Mouse (Mus musculus): ENCODE results near the gene Trim33. TPM values are rescaled to one million over a fixed set of nuclear protein-coding genes. Genes with fewer than 3 reads are reported as not detected.
A peak's percentile ranks its signal among the peaks of the same experiment; 100 is the strongest.

Gene Trim33
- polyA plus RNA-seq, 1 experiment from 2014 or later = 23.0 TPM

- Histone ChIP-seq H3K4me2 (ENCODE audit: low read length) (no peak overlapping the region), H3K27ac (ENCODE audit: low read depth) (no peak overlapping the region), H3K9ac (ENCODE audit: low read length) (no peak overlapping the region), H3K9me3 (ENCODE audit: control insufficient read depth, low read length) (no peaks in the 10 kb centered on the region), H3K4me3 (ENCODE audit: low read depth, low read length) (no peak overlapping the region), H3K36me3 (ENCODE audit: control insufficient read depth, insufficient read depth, low read length) (no peaks in the 10 kb centered on the region), H3K27me3 (replicated peaks; ENCODE audit: control insufficient read depth, insufficient read depth, low read length) (no peaks in the 10 kb centered on the region), H3K4me1 (replicated peaks; ENCODE audit: control insufficient read depth, insufficient read depth, low read length) (no peaks in the 10 kb centered on the region)
- whole genome bisulfite sequencing = 37% methylated on average over 8 of the region's 8 CpGs
- ATAC-seq (replicated peaks; ENCODE audit: low FRiP score, low TSS enrichment, low read depth) (no peak), DNase-seq (ENCODE audit: low spot score) (no peak)
Measured at GRCm38 (mm10) chr3:103374028-103374427, 94.9 kb downstream of the Trim33 start.

- no peak; the same call in 1 of the 2 replicates for ATAC-seq (replicated peaks; ENCODE audit: low FRiP score, low TSS enrichment, low read depth)
- H3K9me3 ChIP-seq (ENCODE audit: control insufficient read depth, low read length) = no peaks in the 10 kb centered on the region
Measured at GRCm38 (mm10) chr3:103375181-103375855, 96.2 kb downstream of the Trim33 start.

GRCm38 (mm10) chr3:103378018-103378417 is 98.9 kb downstream of the Trim33 start:
- Histone ChIP-seq H3K36me3 (ENCODE audit: control insufficient read depth, insufficient read depth, low read length) (no peaks in the 10 kb centered on the region), H3K4me3 (ENCODE audit: low read depth, low read length) (no peak overlapping the region), H3K27ac (ENCODE audit: low read depth) (no peak overlapping the region), H3K9me3 (ENCODE audit: control insufficient read depth, low read length) (no peaks in the 10 kb centered on the region), H3K4me2 (ENCODE audit: low read length) (no peak overlapping the region), H3K9ac (ENCODE audit: low read length) (no peak overlapping the region), H3K4me1 (replicated peaks; ENCODE audit: control insufficient read depth, insufficient read depth, low read length) (no peaks in the 10 kb centered on the region), H3K27me3 (replicated peaks; ENCODE audit: control insufficient read depth, insufficient read depth, low read length) (no peaks in the 10 kb centered on the region)
- DNase-seq (ENCODE audit: low spot score) (peak; percentile 55), ATAC-seq (replicated peaks; ENCODE audit: low FRiP score, low TSS enrichment, low read depth) (peak; percentile 56)

More at GRCm38 (mm10) chr3:103375181-103375855, 96.2 kb downstream of the Trim33 start:
- Histone ChIP-seq H3K9ac (ENCODE audit: low read length) (no peak overlapping the region), H3K27ac (ENCODE audit: low read depth) (no peak overlapping the region), H3K27me3 (replicated peaks; ENCODE audit: control insufficient read depth, insufficient read depth, low read length) (no peaks in the 10 kb centered on the region), H3K4me1 (replicated peaks; ENCODE audit: control insufficient read depth, insufficient read depth, low read length) (no peaks in the 10 kb centered on the region), H3K36me3 (ENCODE audit: control insufficient read depth, insufficient read depth, low read length) (no peaks in the 10 kb centered on the region), H3K4me2 (ENCODE audit: low read length) (no peak overlapping the region), H3K4me3 (ENCODE audit: low read depth, low read length) (no peak overlapping the region)
- DNase-seq (ENCODE audit: low spot score) = no peak
- 21% methylated on average over 14 of the region's 14 CpGs for WGBS

GRCm38 (mm10) chr3:103379371-103379770 is 100.3 kb downstream of the Trim33 start:
- Histone ChIP-seq H3K9ac (ENCODE audit: low read length) (no peak overlapping the region), H3K4me2 (ENCODE audit: low read length) (no peak overlapping the region), H3K27ac (ENCODE audit: low read depth) (no peak overlapping the region), H3K9me3 (ENCODE audit: control insufficient read depth, low read length) (no peaks in the 10 kb centered on the region), H3K4me1 (replicated peaks; ENCODE audit: control insufficient read depth, insufficient read depth, low read length) (no peaks in the 10 kb centered on the region), H3K27me3 (replicated peaks; ENCODE audit: control insufficient read depth, insufficient read depth, low read length) (no peaks in the 10 kb centered on the region), H3K4me3 (ENCODE audit: low read depth, low read length) (no peak overlapping the region), H3K36me3 (ENCODE audit: control insufficient read depth, insufficient read depth, low read length) (no peaks in the 10 kb centered on the region)
- DNase-seq (ENCODE audit: low spot score) (no peak), ATAC-seq (replicated peaks; ENCODE audit: low FRiP score, low TSS enrichment, low read depth) (no peak)
- WGBS = 78% methylated on average over 3 of the region's 3 CpGs

GRCm38 (mm10) chr3:103380814-103381213 is 101.7 kb downstream of the Trim33 start:
- WGBS = 87% methylated on average over 8 of the region's 8 CpGs
- Histone ChIP-seq H3K9me3 (ENCODE audit: control insufficient read depth, low read length) (no peaks in the 10 kb centered on the region), H3K9ac (ENCODE audit: low read length) (no peak overlapping the region), H3K27ac (ENCODE audit: low read depth) (no peak overlapping the region), H3K27me3 (replicated peaks; ENCODE audit: control insufficient read depth, insufficient read depth, low read length) (no peaks in the 10 kb centered on the region), H3K4me3 (ENCODE audit: low read depth, low read length) (no peak overlapping the region), H3K36me3 (ENCODE audit: control insufficient read depth, insufficient read depth, low read length) (no peaks in the 10 kb centered on the region), H3K4me2 (ENCODE audit: low read length) (no peak overlapping the region), H3K4me1 (replicated peaks; ENCODE audit: control insufficient read depth, insufficient read depth, low read length) (no peaks in the 10 kb centered on the region)
- ATAC-seq (replicated peaks; ENCODE audit: low FRiP score, low TSS enrichment, low read depth) (no peak), DNase-seq (ENCODE audit: low spot score) (no peak)

- WGBS = 94% methylated on average over 6 of the region's 6 CpGs
- Histone ChIP-seq H3K4me2 (ENCODE audit: low read length) (no peak overlapping the region), H3K36me3 (ENCODE audit: control insufficient read depth, insufficient read depth, low read length) (no peaks in the 10 kb centered on the region), H3K27ac (ENCODE audit: low read depth) (no peak overlapping the region), H3K9me3 (ENCODE audit: control insufficient read depth, low read length) (no peaks in the 10 kb centered on the region), H3K4me3 (ENCODE audit: low read depth, low read length) (no peak overlapping the region), H3K9ac (ENCODE audit: low read length) (no peak overlapping the region), H3K4me1 (replicated peaks; ENCODE audit: control insufficient read depth, insufficient read depth, low read length) (no peaks in the 10 kb centered on the region), H3K27me3 (replicated peaks; ENCODE audit: control insufficient read depth, insufficient read depth, low read length) (no peaks in the 10 kb centered on the region)
- no peak for ATAC-seq (replicated peaks; ENCODE audit: low FRiP score, low TSS enrichment, low read depth)
- DNase-seq (ENCODE audit: low spot score) = no peak
Measured at GRCm38 (mm10) chr3:103381441-103381840, 102.3 kb downstream of the Trim33 start.

GRCm38 (mm10) chr3:103382872-103383567 is 103.9 kb downstream of the Trim33 start:
- no peak overlapping the region for H3K4me3 ChIP-seq (ENCODE audit: low read depth, low read length)
- H3K4me2 ChIP-seq (ENCODE audit: low read length) = peak overlapping the region; percentile 31
- ATAC-seq (replicated peaks; ENCODE audit: low FRiP score, low TSS enrichment, low read depth) (peak; percentile 63; the same call in 1 of the 2 replicates), DNase-seq (ENCODE audit: low spot score) (peak; percentile 95)
- no peaks in the 10 kb centered on the region for H3K4me1 ChIP-seq (replicated peaks; ENCODE audit: control insufficient read depth, insufficient read depth, low read length)
- no peaks in the 10 kb centered on the region for H3K27me3 ChIP-seq (replicated peaks; ENCODE audit: control insufficient read depth, insufficient read depth, low read length)
- H3K36me3 ChIP-seq (ENCODE audit: control insufficient read depth, insufficient read depth, low read length) = no peaks in the 10 kb centered on the region
- no peak overlapping the region for H3K9ac ChIP-seq (ENCODE audit: low read length)
- 20% methylated on average over 17 of the region's 17 CpGs for WGBS
- H3K27ac ChIP-seq (ENCODE audit: low read depth) = no peak overlapping the region
- no peaks in the 10 kb centered on the region for H3K9me3 ChIP-seq (ENCODE audit: control insufficient read depth, low read length)

- Histone ChIP-seq H3K4me1 (replicated peaks; ENCODE audit: control insufficient read depth, insufficient read depth, low read length) (no peaks in the 10 kb centered on the region), H3K36me3 (ENCODE audit: control insufficient read depth, insufficient read depth, low read length) (no peaks in the 10 kb centered on the region), H3K4me2 (ENCODE audit: low read length) (no peak overlapping the region), H3K9ac (ENCODE audit: low read length) (no peak overlapping the region), H3K4me3 (ENCODE audit: low read depth, low read length) (no peak overlapping the region), H3K9me3 (ENCODE audit: control insufficient read depth, low read length) (no peaks in the 10 kb centered on the region), H3K27ac (ENCODE audit: low read depth) (no peak overlapping the region), H3K27me3 (replicated peaks; ENCODE audit: control insufficient read depth, insufficient read depth, low read length) (no peaks in the 10 kb centered on the region)
- 91% methylated on average over 7 of the region's 7 CpGs for WGBS
- DNase-seq (ENCODE audit: low spot score) (no peak), ATAC-seq (replicated peaks; ENCODE audit: low FRiP score, low TSS enrichment, low read depth) (no peak)
Measured at GRCm38 (mm10) chr3:103384486-103384885, 105.4 kb downstream of the Trim33 start.

GRCm38 (mm10) chr3:103384949-103385348 is 105.9 kb downstream of the Trim33 start:
- H3K36me3 ChIP-seq (ENCODE audit: control insufficient read depth, insufficient read depth, low read length) = no peaks in the 10 kb centered on the region
- DNase-seq (ENCODE audit: low spot score) (no peak), ATAC-seq (replicated peaks; ENCODE audit: low FRiP score, low TSS enrichment, low read depth) (no peak)
- no peak overlapping the region for H3K4me2 ChIP-seq (ENCODE audit: low read length)
- no peaks in the 10 kb centered on the region for H3K4me1 ChIP-seq (replicated peaks; ENCODE audit: control insufficient read depth, insufficient read depth, low read length)
- no peaks in the 10 kb centered on the region for H3K9me3 ChIP-seq (ENCODE audit: control insufficient read depth, low read length)
- no peak overlapping the region for H3K4me3 ChIP-seq (ENCODE audit: low read depth, low read length)
- no peak overlapping the region for H3K9ac ChIP-seq (ENCODE audit: low read length)
- no peaks in the 10 kb centered on the region for H3K27me3 ChIP-seq (replicated peaks; ENCODE audit: control insufficient read depth, insufficient read depth, low read length)
- 70% methylated on average over 5 of the region's 5 CpGs for WGBS
- H3K27ac ChIP-seq (ENCODE audit: low read depth) = no peak overlapping the region
